Mouse (Mus musculus): Measurements from ENCODE around the gene Sap30l.

- TF ChIP-seq CTCF (conservative IDR thresholded peaks at IDR 0.05 in 1 of 2, IDR thresholded peaks at IDR 0.05 in 1 of 2; ENCODE audit: low read depth in 2 of 2, low read length in 2 of 2) (no peak), TCF12 (IDR thresholded peaks at IDR 0.05; ENCODE audit: low read depth, low read length) (no peak), MAX (IDR thresholded peaks at IDR 0.05; ENCODE audit: low read length) (no peak)
These were observed 1.1 kb downstream of the Sap30l start for GRCm38 (mm10) chr11:57802511-57802870.

Measured in CH12.LX (cell line).